Mouse (Mus musculus) embryo, embryonic 10 days (tissue): Measurements from ENCODE around the gene Hdac7.
A peak's percentile ranks its signal among the peaks of the same experiment; 100 is the strongest.

ENCODE experiments used
- DNase-seq: peaks from one replicate; pipeline ENCODE4 v3.0.0-alpha.2; 2015; ENCODE audit warnings: low spot score

The Hdac7 gene

DNA sequence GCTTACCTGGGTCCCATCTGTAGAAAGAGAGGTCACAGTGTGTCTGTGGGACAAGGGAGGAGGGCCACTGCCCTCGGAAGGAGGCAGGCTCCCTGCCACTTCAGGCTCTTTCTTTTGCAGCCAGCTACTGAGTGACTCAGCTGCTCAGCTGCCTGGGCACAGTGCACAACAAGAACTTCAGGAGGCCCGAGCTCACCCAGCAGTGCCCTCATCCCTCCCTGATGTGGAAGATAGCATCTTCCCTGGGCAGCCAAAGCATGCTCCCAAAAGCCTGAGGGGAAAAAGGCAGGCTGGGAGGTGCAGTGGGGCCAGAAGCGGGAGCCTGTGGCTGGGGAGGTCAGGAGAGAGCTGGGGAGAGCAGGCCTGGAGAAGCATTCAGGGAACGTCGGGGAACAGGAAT, 29.6 kb downstream of the Hdac7 start:
- DNase-seq = no peak

DNA sequence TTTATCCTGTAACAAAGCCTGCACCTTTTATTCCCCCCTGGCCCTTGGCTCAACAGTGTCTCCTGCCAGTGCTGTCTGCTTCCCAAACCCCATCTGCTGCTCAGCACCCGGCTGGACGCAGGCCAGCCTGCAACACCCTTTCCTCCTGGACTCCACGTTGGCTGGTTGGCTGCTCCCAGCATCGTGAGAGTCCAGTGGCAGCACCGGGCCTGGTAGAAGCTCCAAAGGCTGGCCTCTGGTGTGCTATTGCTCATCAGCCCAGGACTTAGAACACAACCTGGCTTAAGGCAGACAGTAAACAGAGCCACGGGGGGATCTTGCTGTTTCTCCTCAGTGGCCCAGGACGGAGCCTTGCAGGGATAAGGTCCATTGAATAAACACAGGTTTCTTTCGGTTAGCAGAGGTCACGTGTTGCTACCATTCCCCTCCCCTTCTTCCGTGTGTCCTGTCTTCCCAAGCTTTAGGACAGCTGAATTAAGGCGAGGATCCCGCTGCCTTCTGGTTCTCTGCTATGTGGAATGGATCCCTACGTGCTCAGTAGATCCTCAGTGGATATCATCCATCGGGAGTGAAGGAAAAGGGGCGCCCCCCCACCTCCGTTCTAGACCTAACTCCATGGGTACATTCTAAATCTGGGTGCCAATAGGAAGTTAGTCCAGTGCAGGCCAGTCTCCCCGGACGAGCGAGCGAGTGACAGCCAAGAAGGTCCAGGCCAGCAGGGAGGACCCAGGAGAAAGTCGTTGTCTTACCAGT, 30.7 kb downstream of the Hdac7 start:
- no peak for DNase-seq

DNA sequence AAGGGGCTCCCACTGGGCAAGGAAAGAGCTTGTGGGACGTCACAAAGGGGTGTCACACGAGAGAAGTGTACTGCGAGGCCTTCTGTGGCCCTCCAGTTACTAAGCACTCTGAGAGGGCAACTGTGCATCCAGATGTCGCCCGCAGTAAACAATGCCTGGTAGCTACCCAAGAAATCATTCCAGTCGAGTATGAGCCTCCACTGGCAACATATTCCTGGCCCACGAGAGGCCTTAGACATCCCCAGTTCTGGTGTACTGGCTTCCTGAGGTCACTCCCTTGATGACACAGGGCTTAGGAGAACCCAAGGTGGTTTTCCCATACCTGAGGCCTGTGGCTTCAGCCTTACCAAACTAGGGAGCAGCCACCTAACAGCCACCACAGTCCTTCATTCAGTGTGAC, 31.4 kb downstream of the Hdac7 start:
- DNase-seq = no peak

DNA sequence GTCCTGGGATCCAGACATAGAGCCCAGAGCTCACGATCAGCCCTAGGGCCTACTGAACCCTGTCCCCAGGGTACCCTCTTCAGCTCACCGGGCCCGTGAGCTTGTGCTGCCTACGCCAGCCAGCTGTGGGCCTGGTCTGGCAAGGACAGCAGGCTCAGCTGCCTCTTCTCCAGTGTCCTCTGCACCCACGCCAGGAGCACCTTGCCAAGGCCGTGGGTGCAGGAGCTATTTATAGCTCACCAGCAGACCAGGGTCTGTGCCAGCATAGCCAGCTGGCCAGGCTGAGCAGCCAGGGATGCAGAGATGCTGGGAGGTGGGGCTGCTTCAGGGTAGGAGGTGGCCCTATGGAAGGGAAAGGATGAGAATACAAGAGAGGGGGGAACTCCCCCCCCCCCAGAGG, 32.2 kb downstream of the Hdac7 start:
- no peak for DNase-seq

DNA sequence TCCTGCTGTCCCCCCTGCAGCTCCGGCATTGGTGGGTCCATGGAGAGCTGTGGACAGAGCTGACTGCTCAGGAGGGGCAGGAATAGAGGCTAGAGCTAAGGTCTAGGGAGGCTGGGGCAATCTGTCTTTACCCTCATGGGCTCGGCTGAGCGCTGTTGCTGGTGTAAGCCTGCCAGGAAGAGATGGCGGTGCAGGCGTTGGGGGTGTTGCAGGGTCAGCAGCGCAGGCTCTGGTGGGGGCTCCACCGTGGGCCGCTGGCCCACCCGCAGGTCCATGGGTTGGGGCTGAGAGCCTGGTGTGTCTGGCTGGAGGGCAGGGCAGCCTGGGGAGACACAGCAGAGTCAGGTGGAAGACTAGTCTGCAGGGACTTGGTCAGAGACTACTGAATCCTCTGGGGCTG, 33.0 kb downstream of the Hdac7 start:
- DNase-seq = no peak

DNA sequence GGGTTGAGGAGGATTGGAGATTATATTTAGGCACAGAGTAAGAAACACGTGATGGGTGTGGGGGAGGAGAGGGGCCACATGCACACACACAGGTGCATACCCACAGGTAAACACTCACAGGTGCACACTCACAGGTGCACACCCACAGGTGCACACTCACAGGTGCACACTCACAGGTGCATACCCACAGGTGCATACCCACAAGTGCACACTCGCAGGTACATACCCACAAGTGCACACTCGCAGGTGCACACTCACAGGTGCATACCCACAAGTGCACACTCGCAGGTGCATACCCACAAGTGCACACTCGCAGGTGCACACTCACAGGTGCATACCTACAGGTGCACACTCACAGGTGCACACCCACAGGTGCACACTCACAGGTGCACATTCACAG, 33.9 kb downstream of the Hdac7 start:
- no peak for DNase-seq

DNA sequence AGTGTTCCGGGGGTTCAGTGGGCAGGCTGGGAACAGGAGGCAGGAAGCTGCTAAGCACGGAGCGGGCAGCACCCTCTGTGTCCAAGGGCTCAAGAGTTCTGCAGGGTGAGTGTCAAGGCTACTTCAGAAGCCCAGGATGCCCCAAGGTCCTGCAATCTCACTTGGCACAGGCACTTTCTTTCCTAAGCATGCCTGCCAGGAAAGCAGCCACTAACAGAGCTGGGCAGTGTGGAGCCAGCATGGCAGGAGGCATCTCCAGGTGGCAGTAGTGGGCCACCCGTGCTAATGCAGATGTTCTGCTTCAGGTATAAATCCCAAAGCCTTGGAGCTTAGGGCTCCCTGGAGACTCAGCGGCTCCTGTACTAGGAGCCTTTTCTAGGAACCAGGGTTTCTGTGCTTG, 34.4 kb downstream of the Hdac7 start:
- DNase-seq = no peak

DNA sequence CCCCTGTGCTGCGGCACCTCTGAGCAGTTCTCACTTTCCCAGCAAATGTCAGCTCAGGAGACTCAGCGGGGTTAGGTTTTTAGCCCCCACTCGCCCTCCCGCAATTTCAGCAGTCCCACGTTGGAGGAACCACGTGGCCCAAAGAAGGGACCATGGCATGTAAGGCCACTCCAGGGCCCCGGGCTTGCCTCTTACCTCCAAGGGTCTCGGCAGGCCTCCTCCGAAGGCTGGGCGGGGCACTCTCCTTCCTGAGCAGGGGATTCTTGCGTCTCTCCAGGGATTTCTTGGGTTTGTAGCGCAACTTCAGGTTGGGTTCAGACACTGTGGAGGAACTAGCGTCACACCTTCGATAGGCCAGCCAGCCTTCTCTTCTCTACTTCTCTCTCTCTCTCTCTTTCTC, 35.1 kb downstream of the Hdac7 start:
- DNase-seq = no peak

DNA sequence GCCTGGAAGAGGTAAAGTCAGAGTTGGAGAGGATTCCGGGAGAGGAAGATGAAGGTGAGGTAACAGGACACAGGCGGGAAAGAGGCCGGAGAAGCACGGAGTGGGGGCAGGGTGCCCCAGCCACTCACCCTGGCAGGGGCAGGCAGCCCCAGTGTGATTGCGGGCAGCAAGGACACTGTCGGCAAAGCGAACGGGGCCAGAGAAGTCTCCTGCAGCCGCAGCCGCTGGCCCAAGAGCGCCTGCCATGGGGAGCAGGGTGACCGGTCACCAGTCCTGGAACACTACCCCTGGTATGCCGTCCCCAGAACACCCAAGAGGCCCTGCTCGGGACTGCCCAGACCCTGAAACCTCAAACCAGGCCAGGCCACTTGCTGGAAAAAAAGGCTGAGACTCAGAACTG, 35.8 kb downstream of the Hdac7 start:
- no peak for DNase-seq

DNA sequence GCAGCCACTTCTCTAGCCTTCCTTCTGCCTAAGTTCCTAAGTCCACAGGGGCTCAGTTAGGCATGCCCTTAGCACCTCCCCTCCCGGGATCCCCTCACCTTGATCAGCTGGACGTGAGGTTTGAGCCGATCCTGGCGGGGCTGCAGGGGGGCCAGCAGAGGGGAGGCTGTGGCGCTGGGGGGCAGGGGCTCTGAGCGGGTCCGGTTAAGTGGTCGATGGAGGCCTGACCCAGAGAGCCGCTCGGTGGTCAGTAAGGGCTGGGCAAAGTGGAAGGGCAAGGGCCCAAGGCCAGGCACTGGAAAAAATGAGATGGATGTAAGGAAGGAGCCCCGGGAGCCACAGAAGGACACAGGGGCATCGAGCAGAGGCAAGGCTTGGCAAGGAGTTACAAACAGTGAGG, 36.4 kb downstream of the Hdac7 start:
- no peak for DNase-seq

DNA sequence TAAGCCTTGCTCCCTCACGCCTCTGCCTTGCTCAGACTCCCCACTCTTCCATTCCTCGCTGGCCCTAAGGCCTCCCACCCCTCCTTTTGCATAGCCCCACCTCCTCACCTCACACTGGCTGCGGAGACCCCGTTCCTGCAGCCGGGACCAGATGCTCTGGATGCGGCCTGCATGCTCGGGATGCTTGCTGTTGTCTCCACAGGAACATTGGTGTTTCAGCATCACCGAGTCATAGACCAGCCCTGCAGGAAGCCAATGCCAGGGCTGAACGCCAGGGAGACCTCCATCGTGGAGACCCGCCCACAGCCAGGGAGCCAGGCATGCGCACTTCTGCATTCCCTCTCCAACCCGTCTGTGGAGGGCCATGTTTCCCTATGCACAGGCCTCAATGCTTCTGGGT, 41.7 kb downstream of the Hdac7 start:
- DNase-seq = peak; percentile 80

DNA sequence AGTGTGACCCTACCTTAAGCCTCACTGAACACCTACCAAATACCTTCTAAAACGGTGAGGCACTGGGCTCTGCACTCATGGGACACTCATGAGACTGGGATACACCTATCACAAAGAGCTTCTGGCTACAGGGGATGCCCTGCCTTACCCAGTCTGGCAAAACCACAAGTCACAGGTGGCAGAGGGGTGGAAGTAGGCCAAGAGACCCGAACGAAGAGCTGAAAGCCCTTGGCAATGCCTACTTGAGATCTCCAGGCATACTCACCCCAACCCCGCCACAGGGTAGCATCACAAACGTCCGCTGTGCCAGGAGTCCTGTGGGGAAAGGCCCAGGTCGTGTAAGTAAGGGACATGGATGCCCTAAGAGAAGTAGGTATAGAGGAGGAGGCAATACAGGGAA, 42.5 kb downstream of the Hdac7 start:
- no peak for DNase-seq

DNA sequence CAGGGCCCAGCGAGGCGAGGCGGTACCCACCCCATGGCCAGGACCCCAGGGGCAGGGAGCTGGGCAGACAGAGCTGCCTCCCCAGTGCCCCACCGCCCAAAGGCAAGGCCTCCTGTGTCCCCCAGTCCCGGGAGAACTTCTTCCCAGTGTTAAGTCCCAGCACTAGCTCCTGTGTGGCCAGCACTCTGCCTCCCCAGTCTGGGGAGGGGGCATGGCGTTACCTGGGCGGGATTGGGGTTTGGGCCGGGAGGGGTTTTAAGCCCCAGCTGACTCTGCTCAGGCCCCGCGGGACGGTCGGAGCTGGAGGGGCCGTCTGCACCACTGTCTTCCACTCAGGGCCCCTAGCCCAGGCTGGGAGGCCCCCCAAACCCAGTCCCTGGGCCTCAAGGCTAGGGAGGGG, 43.4 kb downstream of the Hdac7 start:
- DNase-seq = no peak

DNA sequence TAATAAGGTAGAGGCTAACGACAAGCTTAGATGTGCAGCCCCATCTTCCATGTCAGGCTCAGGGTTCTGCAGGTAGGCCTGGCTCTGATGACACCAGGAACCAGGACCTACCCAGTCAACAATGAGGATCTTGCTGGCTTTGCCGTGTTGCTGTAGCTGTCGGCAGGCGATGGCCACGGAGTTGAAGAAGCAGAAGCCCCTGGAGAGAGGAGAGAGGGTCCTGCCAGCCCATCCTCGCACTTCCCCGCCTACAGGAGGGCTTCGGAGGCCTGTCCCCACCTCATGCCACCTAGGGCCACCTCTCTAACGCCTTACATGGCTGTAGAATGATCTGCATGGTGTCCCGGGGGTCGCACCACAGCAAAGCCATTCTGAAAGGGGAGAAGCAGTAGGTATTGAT, 44.9 kb downstream of the Hdac7 start:
- DNase-seq = no peak

DNA sequence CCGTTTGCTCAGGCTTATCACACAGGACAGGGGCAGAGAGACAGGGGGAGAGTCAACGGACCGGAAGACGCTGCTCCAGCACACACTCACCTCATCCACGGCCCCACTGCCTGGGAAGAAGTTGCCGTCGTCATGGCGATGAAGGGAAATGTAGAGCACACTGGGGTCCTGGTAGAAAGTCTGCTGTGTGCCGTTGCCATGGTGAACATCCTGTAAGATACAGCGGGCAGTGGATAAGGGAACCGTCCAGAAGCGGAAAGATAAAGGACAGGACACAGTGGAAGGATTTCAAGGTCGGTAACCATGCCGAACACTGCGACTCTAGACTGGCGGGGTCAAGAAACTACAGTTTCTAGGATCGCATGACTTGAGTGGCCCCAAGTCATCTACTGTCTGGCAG, 46.2 kb downstream of the Hdac7 start:
- DNase-seq = peak; percentile 81

DNA sequence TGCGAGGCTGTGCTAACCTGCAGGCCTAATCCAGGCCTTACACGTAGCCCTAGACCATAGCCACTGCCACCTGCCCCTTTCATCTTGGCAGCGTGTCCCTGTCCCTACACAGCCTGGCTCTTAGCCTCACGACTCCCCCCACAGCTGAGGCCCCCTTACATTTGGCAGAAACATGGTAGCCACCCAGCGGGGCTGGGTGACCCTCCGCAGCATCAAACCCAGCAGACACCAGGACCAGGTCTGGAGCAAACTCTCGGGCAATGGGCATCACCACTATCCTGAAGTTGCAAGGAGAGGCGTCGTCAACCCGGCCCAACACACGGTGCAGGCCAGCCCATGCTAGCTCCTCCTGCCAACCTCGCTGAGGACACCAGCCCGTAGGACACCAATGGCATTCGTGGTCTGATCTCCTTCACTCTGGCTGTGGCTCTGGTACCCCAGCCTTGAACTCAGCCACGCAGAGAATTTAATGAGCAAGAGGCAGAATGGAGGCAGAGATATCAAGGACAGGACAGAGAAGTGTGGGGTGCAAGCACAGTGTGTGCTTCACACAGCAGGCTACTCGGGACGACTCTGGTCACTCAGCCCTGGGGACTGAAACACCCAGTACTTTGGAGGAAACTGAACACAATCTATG, 47.5 kb downstream of the Hdac7 start:
- no peak for DNase-seq

DNA sequence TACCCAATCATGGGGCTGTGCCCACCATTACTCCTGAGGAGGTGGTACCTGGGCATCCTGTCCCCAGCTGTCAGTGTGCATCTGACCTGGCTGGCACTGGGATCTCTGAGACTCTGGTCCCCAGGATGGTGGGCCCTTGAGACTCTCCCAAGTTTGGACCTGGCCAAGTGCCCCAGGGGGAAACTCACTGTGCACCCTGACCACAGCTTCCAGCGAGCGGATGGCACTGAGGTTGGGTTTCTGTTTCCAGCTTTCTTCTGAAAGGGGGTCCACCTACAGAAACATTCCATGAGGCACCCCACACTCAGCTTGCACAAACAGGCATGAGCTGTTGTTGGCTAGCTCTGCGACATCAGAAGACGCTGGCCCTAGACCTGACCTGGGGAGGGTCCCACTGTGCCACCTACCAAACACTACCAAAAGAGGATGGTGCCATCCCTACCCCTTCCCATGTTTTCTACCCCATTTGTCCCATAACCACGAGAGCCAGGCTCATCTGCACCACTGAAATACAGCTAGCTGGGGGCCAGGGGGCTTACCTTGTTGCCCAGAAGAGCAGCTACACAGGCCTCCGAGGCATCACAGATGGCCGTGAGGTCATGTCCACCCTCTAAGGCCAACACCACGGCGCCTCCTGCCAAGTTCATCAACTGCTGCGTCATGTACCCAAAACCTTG, 48.6 kb downstream of the Hdac7 start:
- DNase-seq = no peak

DNA sequence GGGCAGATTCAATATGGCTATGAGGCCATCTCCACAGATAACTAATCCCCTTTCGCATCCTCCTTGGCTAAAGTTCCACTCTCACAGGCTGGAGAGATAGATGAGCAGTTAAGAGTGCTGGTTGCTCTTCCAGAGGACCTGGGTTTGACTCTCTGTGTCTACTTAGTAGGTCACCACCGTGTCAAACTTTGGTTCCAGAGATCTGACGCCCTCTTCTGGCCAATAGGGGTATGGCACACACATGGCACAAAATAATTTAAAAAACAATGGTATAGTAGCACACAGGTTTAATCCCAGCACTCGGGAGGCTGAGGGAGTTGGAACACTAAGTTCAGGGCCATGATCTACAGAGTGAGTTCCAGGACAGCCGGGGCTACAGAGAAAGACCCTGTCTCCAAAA, 50.0 kb downstream of the Hdac7 start:
- DNase-seq = no peak

DNA sequence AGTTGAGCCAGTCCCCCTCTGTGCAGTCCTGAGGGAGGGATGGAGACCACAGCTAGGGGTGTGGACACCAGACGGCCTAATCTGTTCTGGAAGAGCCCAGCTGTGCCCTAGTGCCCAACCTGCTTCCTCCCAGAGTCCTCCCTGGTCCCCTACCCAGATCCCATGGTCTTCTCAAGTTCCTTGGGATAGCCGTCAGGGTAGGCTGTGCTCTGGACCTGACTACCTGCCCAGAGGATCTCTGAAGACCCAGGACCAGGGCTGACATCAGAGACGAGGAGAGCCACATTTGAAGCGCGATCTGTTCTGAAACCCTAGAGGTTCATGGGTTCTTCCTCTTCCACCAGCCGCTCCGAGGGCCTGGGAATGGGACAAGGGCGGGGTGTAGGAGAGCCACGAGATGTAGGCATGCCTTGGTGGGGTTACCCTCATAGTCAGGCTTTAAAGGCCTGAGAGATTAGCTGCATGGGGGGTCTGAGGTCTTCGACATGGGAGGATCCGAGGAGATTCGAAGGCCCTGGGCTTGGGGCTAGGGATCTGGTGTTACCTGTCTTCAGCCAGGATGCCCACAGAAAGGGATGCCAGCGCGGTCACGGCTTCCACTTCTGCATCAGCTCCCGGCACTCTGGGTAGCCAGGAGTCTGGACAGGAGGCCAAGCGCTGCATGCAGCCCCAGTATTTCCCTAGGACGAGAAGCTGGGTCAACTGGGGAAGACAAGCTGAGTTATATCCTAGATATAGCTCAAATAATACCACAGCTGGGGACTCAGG, 50.7 kb downstream of the Hdac7 start:
- DNase-seq = no peak

DNA sequence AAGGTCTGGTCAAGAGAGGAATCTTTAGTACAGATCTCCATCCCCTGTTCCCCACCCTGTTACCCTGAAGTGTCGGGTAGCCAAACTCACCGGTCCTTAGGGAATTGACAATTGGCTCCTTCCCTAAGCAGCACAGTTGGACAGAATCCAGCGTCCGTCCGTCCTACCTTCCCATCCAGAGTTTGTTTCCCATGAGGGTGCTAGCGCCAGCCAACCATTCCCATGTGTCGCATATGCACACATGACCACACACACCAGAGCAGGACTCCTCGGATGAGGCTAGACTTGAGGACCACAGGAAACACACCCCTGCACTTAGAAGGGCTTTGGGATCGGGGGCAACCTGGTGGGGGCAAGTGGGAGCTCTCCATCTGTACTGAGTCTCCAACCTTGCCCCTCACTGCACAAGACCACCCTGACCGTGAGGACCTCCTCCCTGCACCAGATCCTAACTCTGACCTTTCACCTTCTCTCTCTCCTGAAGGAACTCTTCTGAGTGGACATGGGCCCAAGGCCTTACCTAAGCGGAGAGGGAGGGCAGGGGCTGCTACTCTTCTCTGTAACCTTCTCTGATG, 53.1 kb downstream of the Hdac7 start:
- no peak for DNase-seq

DNA sequence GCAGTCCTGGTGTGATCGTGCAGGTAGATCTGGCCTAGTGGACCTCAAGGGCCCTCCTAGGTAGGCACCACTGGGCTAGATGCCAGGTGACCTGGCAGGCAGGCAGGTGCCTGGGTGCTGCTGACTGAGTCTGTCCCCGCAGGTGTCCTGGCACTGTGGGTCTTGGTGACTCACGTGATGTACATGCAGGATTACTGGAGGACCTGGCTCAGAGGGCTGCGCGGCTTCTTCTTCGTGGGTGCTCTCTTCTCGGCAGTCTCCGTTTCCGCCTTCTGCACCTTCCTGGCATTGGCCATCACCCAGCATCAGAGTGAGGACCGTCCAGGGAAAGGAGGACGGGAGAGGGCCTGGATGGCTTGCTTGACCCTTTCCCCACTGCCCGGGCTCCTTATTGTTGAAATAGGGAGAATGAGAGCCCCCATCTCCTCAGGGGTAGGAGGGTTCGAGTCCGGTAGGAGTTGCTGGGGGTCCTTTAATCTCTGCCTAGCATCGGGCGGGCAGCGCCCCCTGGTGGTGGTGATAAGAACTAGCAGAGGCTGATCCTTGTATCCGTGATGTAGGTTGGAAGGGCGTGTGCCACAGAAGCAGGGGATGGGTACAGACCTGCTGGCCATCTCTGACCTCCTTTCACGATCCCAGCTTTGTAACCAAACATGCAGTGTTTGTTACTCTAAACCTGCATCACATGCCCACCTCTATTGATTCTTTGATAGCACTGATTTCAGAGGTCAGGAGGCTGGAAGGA, 54.4 kb downstream of the Hdac7 start:
- DNase-seq = peak; percentile 71

DNA sequence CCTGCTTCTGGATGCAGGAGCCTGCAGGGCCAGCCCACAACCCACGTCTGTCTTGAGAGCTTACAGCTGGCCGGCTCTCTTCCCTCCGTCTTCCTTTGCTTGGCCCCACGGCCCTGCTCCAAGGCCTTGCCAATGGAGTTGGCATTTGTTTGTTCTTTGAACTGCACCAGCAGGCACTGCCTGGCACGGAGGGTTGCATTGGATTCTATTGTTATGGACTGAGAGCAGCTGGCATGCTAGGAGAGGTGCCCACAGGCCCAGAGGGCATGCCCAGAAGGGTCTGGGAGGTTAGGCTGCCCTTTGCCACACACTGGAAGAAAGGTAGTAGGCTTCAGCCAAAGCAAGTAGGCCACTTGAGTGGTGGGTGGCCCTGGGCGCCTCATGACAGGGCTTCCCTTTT, 55.5 kb downstream of the Hdac7 start:
- DNase-seq = no peak
